Mouse (Mus musculus): ENCODE data around the gene Tmcc3. TPM values are rescaled to one million over a fixed set of nuclear protein-coding genes. Genes with fewer than 3 reads are reported as not detected.

The Tmcc3 gene
- polyA plus RNA-seq, 1 experiment from 2014 or later, result 5.7 TPM

- no peak overlapping the region for H3K27ac ChIP-seq (ENCODE audit: low read depth, low read length)
- ATAC-seq (ENCODE audit: low FRiP score) (no peak), DNase-seq (ENCODE audit: low spot score) (peak; percentile 36)
- no peak overlapping the region for H3K9ac ChIP-seq (ENCODE audit: low read depth, low read length)
- H3K4me1 ChIP-seq (replicated peaks; ENCODE audit: control insufficient read depth, insufficient read depth, low read length), result no peaks in the 10 kb centered on the region
- no peak overlapping the region for H3K4me3 ChIP-seq (ENCODE audit: low read depth, low read length)
- H3K9me3 ChIP-seq (ENCODE audit: control insufficient read depth, low read length), result no peaks in the 10 kb centered on the region
- no peak overlapping the region for H3K4me2 ChIP-seq (replicated peaks; ENCODE audit: low read depth, low read length)
- WGBS, result 56% methylated on average over 6 of the region's 6 CpGs
- no peaks in the 10 kb centered on the region for H3K36me3 ChIP-seq (ENCODE audit: control insufficient read depth, insufficient read depth, low read length)
- H3K27me3 ChIP-seq (ENCODE audit: control insufficient read depth, insufficient read depth, low read length), result no peaks in the 10 kb centered on the region; the same call in 1 of the 2 replicates
Observed at GRCm38 (mm10) chr10:94458690-94459089, 146.9 kb downstream of the Tmcc3 start.

- Histone ChIP-seq H3K4me2 (replicated peaks; ENCODE audit: low read depth, low read length) (no peak overlapping the region), H3K27ac (ENCODE audit: low read depth, low read length) (no peak overlapping the region), H3K4me3 (ENCODE audit: low read depth, low read length) (no peak overlapping the region), H3K4me1 (replicated peaks; ENCODE audit: control insufficient read depth, insufficient read depth, low read length) (no peaks in the 10 kb centered on the region), H3K9me3 (ENCODE audit: control insufficient read depth, low read length) (no peaks in the 10 kb centered on the region), H3K36me3 (ENCODE audit: control insufficient read depth, insufficient read depth, low read length) (no peaks in the 10 kb centered on the region), H3K27me3 (ENCODE audit: control insufficient read depth, insufficient read depth, low read length) (no peaks in the 10 kb centered on the region; the same call in 1 of the 2 replicates), H3K9ac (ENCODE audit: low read depth, low read length) (no peak overlapping the region)
- ATAC-seq (ENCODE audit: low FRiP score), result no peak
- DNase-seq (ENCODE audit: low spot score), result peak; percentile 23
- 82% methylated on average over 3 of the region's 3 CpGs for WGBS
Observed at GRCm38 (mm10) chr10:94461378-94461777, 149.6 kb downstream of the Tmcc3 start.

GRCm38 (mm10) chr10:94461871-94462270 lies 150.1 kb downstream of the Tmcc3 start:
- no peak overlapping the region for H3K4me3 ChIP-seq (ENCODE audit: low read depth, low read length)
- no peak overlapping the region for H3K9ac ChIP-seq (ENCODE audit: low read depth, low read length)
- no peak overlapping the region for H3K4me2 ChIP-seq (replicated peaks; ENCODE audit: low read depth, low read length)
- no peaks in the 10 kb centered on the region for H3K9me3 ChIP-seq (ENCODE audit: control insufficient read depth, low read length)
- 77% methylated on average over 8 of the region's 8 CpGs for WGBS
- ATAC-seq (ENCODE audit: low FRiP score) (no peak), DNase-seq (ENCODE audit: low spot score) (no peak)
- no peaks in the 10 kb centered on the region; the same call in 1 of the 2 replicates for H3K27me3 ChIP-seq (ENCODE audit: control insufficient read depth, insufficient read depth, low read length)
- H3K4me1 ChIP-seq (replicated peaks; ENCODE audit: control insufficient read depth, insufficient read depth, low read length), result no peaks in the 10 kb centered on the region
- H3K27ac ChIP-seq (ENCODE audit: low read depth, low read length), result no peak overlapping the region
- no peaks in the 10 kb centered on the region for H3K36me3 ChIP-seq (ENCODE audit: control insufficient read depth, insufficient read depth, low read length)

GRCm38 (mm10) chr10:94462386-94463064 lies 150.8 kb downstream of the Tmcc3 start:
- ATAC-seq (ENCODE audit: low FRiP score) (no peak), DNase-seq (ENCODE audit: low spot score) (no peak)
- Histone ChIP-seq H3K9me3 (ENCODE audit: control insufficient read depth, low read length) (no peaks in the 10 kb centered on the region), H3K36me3 (ENCODE audit: control insufficient read depth, insufficient read depth, low read length) (no peaks in the 10 kb centered on the region), H3K9ac (ENCODE audit: low read depth, low read length) (no peak overlapping the region), H3K27ac (ENCODE audit: low read depth, low read length) (no peak overlapping the region), H3K27me3 (ENCODE audit: control insufficient read depth, insufficient read depth, low read length) (no peaks in the 10 kb centered on the region; the same call in 1 of the 2 replicates), H3K4me2 (replicated peaks; ENCODE audit: low read depth, low read length) (no peak overlapping the region), H3K4me1 (replicated peaks; ENCODE audit: control insufficient read depth, insufficient read depth, low read length) (no peaks in the 10 kb centered on the region), H3K4me3 (ENCODE audit: low read depth, low read length) (no peak overlapping the region)
- WGBS, result 69% methylated on average over 15 of the region's 15 CpGs

DNA sequence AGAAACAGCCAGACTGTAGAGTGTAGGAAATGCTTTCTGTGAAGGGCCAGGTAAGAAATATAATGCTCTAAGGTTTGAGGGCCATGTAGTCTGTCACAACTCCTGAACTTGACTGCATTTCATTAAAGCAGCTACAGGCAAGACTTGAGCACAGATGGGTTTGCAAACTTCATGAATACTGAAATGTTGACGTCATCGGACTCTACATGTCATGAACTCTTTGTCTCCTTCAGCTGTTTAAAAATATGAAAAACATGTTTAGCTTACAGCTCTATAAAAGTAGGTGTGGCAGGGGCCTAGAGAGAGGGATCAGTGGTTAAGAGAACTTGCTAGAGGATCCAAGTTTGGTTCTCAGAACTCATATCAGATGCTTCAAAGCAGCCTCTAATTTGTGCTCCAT lies 151.7 kb downstream of the Tmcc3 start:
- no peaks in the 10 kb centered on the region for H3K9me3 ChIP-seq (ENCODE audit: control insufficient read depth, low read length)
- 97% methylated on average over 2 of the region's 2 CpGs for WGBS
- H3K4me3 ChIP-seq (ENCODE audit: low read depth, low read length), result no peak overlapping the region
- H3K4me1 ChIP-seq (replicated peaks; ENCODE audit: control insufficient read depth, insufficient read depth, low read length), result no peaks in the 10 kb centered on the region
- DNase-seq (ENCODE audit: low spot score) (no peak), ATAC-seq (ENCODE audit: low FRiP score) (no peak)
- no peaks in the 10 kb centered on the region for H3K36me3 ChIP-seq (ENCODE audit: control insufficient read depth, insufficient read depth, low read length)
- H3K27me3 ChIP-seq (ENCODE audit: control insufficient read depth, insufficient read depth, low read length), result no peaks in the 10 kb centered on the region; the same call in 1 of the 2 replicates
- no peak overlapping the region for H3K4me2 ChIP-seq (replicated peaks; ENCODE audit: low read depth, low read length)
- no peak overlapping the region for H3K27ac ChIP-seq (ENCODE audit: low read depth, low read length)
- H3K9ac ChIP-seq (ENCODE audit: low read depth, low read length), result no peak overlapping the region

DNA sequence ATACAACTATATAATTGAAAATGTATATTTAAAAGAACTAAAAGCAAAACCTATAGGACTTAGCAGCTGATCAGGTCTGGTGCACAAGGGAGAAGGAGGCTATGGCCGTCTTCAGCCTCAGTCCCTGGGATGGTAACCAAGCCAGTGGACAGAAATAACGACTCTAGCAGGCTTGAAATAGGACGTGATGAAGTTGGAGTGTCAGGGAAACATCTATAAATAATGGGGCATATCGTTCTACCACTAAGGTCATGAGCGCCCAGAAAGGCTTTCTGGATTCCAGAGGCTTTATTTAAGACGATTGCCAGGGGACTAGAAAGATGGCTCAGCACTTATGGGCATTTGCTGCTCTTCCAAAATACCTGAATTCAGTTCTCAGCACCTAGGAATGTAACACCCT lies 153.9 kb downstream of the Tmcc3 start:
- Histone ChIP-seq H3K4me2 (replicated peaks; ENCODE audit: low read depth, low read length) (no peak overlapping the region), H3K9me3 (ENCODE audit: control insufficient read depth, low read length) (no peaks in the 10 kb centered on the region), H3K36me3 (ENCODE audit: control insufficient read depth, insufficient read depth, low read length) (no peaks in the 10 kb centered on the region), H3K9ac (ENCODE audit: low read depth, low read length) (no peak overlapping the region), H3K4me1 (replicated peaks; ENCODE audit: control insufficient read depth, insufficient read depth, low read length) (no peaks in the 10 kb centered on the region), H3K4me3 (ENCODE audit: low read depth, low read length) (no peak overlapping the region), H3K27ac (ENCODE audit: low read depth, low read length) (no peak overlapping the region), H3K27me3 (ENCODE audit: control insufficient read depth, insufficient read depth, low read length) (no peaks in the 10 kb centered on the region)
- ATAC-seq (ENCODE audit: low FRiP score) (no peak), DNase-seq (ENCODE audit: low spot score) (no peak)
- WGBS, result 88% methylated on average over 6 of the region's 6 CpGs

- H3K27ac ChIP-seq (ENCODE audit: low read depth, low read length), result no peak overlapping the region
- H3K9ac ChIP-seq (ENCODE audit: low read depth, low read length), result no peak overlapping the region
- no peaks in the 10 kb centered on the region for H3K27me3 ChIP-seq (ENCODE audit: control insufficient read depth, insufficient read depth, low read length)
- no peaks in the 10 kb centered on the region for H3K4me1 ChIP-seq (replicated peaks; ENCODE audit: control insufficient read depth, insufficient read depth, low read length)
- no peaks in the 10 kb centered on the region for H3K9me3 ChIP-seq (ENCODE audit: control insufficient read depth, low read length)
- DNase-seq (ENCODE audit: low spot score), result no peak
- H3K36me3 ChIP-seq (ENCODE audit: control insufficient read depth, insufficient read depth, low read length), result no peaks in the 10 kb centered on the region
- H3K4me3 ChIP-seq (ENCODE audit: low read depth, low read length), result no peak overlapping the region
- ATAC-seq (ENCODE audit: low FRiP score), result no peak
- 80% methylated on average over 7 of the region's 7 CpGs for WGBS
- H3K4me2 ChIP-seq (replicated peaks; ENCODE audit: low read depth, low read length), result no peak overlapping the region
Observed at GRCm38 (mm10) chr10:94466313-94466712, 154.6 kb downstream of the Tmcc3 start.

DNA sequence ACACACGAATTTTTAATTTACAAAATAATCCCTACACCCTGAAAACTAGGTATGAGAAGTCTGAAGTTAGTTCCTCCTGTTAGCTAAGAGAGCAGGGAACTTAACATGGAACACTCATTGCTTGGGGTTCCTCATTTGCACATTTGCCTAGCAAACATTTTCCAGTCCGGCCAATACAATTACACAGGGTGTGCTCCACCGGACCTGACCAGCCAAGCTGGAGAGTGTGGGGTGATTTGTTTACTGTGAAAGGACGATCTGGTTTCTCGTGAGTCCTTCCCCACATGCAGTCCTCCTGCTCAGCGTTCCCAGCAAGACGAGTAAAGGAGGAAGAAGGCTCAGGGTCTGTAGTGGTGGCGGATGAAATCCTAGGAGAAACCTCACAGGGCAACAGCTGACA lies 159.7 kb downstream of the Tmcc3 start:
- DNase-seq (ENCODE audit: low spot score) (no peak), ATAC-seq (ENCODE audit: low FRiP score) (no peak)
- Histone ChIP-seq H3K4me2 (replicated peaks; ENCODE audit: low read depth, low read length) (no peak overlapping the region), H3K4me1 (replicated peaks; ENCODE audit: control insufficient read depth, insufficient read depth, low read length) (no peaks in the 10 kb centered on the region), H3K36me3 (ENCODE audit: control insufficient read depth, insufficient read depth, low read length) (no peaks in the 10 kb centered on the region), H3K9ac (ENCODE audit: low read depth, low read length) (no peak overlapping the region), H3K27ac (ENCODE audit: low read depth, low read length) (no peak overlapping the region), H3K4me3 (ENCODE audit: low read depth, low read length) (no peak overlapping the region), H3K9me3 (ENCODE audit: control insufficient read depth, low read length) (no peaks in the 10 kb centered on the region), H3K27me3 (ENCODE audit: control insufficient read depth, insufficient read depth, low read length) (no peaks in the 10 kb centered on the region)
- WGBS, result 62% methylated on average over 8 of the region's 8 CpGs

- H3K4me3 ChIP-seq (ENCODE audit: low read depth, low read length), result no peak overlapping the region
- no peak overlapping the region for H3K4me2 ChIP-seq (replicated peaks; ENCODE audit: low read depth, low read length)
- H3K27me3 ChIP-seq (ENCODE audit: control insufficient read depth, insufficient read depth, low read length), result no peaks in the 10 kb centered on the region
- 75% methylated on average over 5 of the region's 5 CpGs for whole genome bisulfite sequencing
- no peaks in the 10 kb centered on the region for H3K4me1 ChIP-seq (replicated peaks; ENCODE audit: control insufficient read depth, insufficient read depth, low read length)
- H3K27ac ChIP-seq (ENCODE audit: low read depth, low read length), result no peak overlapping the region
- ATAC-seq (ENCODE audit: low FRiP score), result no peak
- no peak for DNase-seq (ENCODE audit: low spot score)
- no peaks in the 10 kb centered on the region for H3K9me3 ChIP-seq (ENCODE audit: control insufficient read depth, low read length)
- H3K9ac ChIP-seq (ENCODE audit: low read depth, low read length), result no peak overlapping the region
- no peaks in the 10 kb centered on the region for H3K36me3 ChIP-seq (ENCODE audit: control insufficient read depth, insufficient read depth, low read length)
Observed at GRCm38 (mm10) chr10:94473501-94473900, 161.8 kb downstream of the Tmcc3 start.
